ENCODE assay signal across 29 mouse cellular contexts in genomic region chr2:17640861-17641260, GRCm38 (mm10).
"Had no signal": no experiment of that assay in that cellular context is flagged by ENCODE, and none has a peak within 500 bp of the region (broad histone marks: within the 10 kb centered on the region; RNA-seq: fewer than 3 reads in every experiment).

No protein-coding gene starts in this region.

- ATAC-seq: hindbrain, embryonic 16.5 days; inflammation-experienced regulatory T-cells, adult 6 months; intestine, embryonic 15.5 days; intestine, postnatal 0 days had no signal

- H3K27ac ChIP-seq: gastrocnemius, adult 2 months; heart, adult 2 months; heart, embryonic 13.5 days; heart, embryonic 15.5 days; hindbrain, embryonic 10.5 days; hindbrain, embryonic 12.5 days; hindbrain, embryonic 14.5 days; intestine, embryonic 15.5 days; layer of hippocampus, adult 2 months; left cerebral cortex, adult 2 months; limb, embryonic 10.5 days; limb, embryonic 12.5 days; liver, embryonic 13.5 days; liver, embryonic 15.5 days had no signal

- H3K27me3 ChIP-seq: heart, embryonic 13.5 days; heart, embryonic 15.5 days; hindbrain, embryonic 12.5 days; intestine, embryonic 15.5 days; liver, embryonic 13.5 days; liver, embryonic 15.5 days had no signal

- H3K9ac ChIP-seq: heart, embryonic 13.5 days; heart, embryonic 15.5 days; hindbrain, embryonic 12.5 days; hindbrain, embryonic 14.5 days; intestine, embryonic 15.5 days; limb, embryonic 12.5 days; liver, embryonic 13.5 days; liver, embryonic 15.5 days had no signal

- H3K4me2 ChIP-seq: heart, embryonic 11.5 days; heart, embryonic 13.5 days; heart, embryonic 15.5 days; hindbrain, embryonic 12.5 days; hindbrain, embryonic 14.5 days; intestine, embryonic 15.5 days; limb, embryonic 12.5 days; liver, embryonic 11.5 days; liver, embryonic 13.5 days; liver, embryonic 15.5 days had no signal

- DNase-seq: gastrocnemius, adult 2 months; gastrocnemius, postnatal 10 days; gastrocnemius, postnatal 25 days; heart, adult 2 months; heart, postnatal 14 days; heart, postnatal 36 days; kidney, adult 2 months; kidney, adult 9 months; kidney, postnatal 10 days; kidney, postnatal 25 days; kidney, postnatal 4 days; liver; liver, embryonic 13.5 days had no signal

- H3K9me3 ChIP-seq: heart, embryonic 13.5 days; heart, embryonic 15.5 days; hindbrain, embryonic 10.5 days; hindbrain, embryonic 12.5 days; intestine, embryonic 15.5 days; limb, embryonic 10.5 days; limb, embryonic 12.5 days; liver, embryonic 13.5 days; liver, embryonic 15.5 days had no signal

- H3K4me3 ChIP-seq: gastrocnemius, adult 2 months; heart, adult 2 months; heart, embryonic 13.5 days; heart, embryonic 15.5 days; hindbrain, embryonic 10.5 days; hindbrain, embryonic 12.5 days; intestine, embryonic 15.5 days; layer of hippocampus, adult 2 months; left cerebral cortex, adult 2 months; limb, embryonic 10.5 days; limb, embryonic 12.5 days; liver, embryonic 13.5 days; liver, embryonic 15.5 days had no signal

- H3K4me1 ChIP-seq: heart, embryonic 13.5 days; heart, embryonic 15.5 days; hindbrain, embryonic 12.5 days; intestine, embryonic 15.5 days; liver, embryonic 13.5 days; liver, embryonic 15.5 days had no signal

- H3K36me3 ChIP-seq: heart, embryonic 13.5 days; heart, embryonic 15.5 days; hindbrain, embryonic 10.5 days; hindbrain, embryonic 12.5 days; intestine, embryonic 15.5 days; limb, embryonic 10.5 days; limb, embryonic 12.5 days; liver, embryonic 13.5 days; liver, embryonic 15.5 days had no signal
